Mouse (Mus musculus): ENCODE results near the gene B2m.
"Not testable (repeated sequence)": the region's sequence is repeated elsewhere in the genome, so short reads cannot be mapped to it uniquely, and the experiment has no call there.

Gene B2m

GRCm38 (mm10) chr2:122147508-122148241, at the start of gene B2m:
Gene B2m (plus strand): TSS chr2:122147686.
- DNase-seq (ENCODE audit: low read depth) = peak; percentile 95

GRCm38 (mm10) chr2:122097686-122098085, 49.8 kb upstream of the B2m start:
- DNase-seq (ENCODE audit: low read depth) = not testable (repeated sequence)

- DNase-seq (ENCODE audit: low read depth) = no peak
These were observed 45.4 kb upstream of the B2m start for GRCm38 (mm10) chr2:122102070-122102469.

GRCm38 (mm10) chr2:122108101-122108500, 39.4 kb upstream of the B2m start:
- no peak for DNase-seq (ENCODE audit: low read depth)

- no peak for DNase-seq (ENCODE audit: low read depth)
These were observed 37.8 kb upstream of the B2m start for GRCm38 (mm10) chr2:122109714-122110113.

- DNase-seq (ENCODE audit: low read depth) = no peak
These were observed 30.6 kb upstream of the B2m start for GRCm38 (mm10) chr2:122116888-122117287.

GRCm38 (mm10) chr2:122117961-122118958, 29.2 kb upstream of the B2m start, which contains the start of gene Spg11:
Gene Spg11 (minus strand): TSS chr2:122118386.
- peak; percentile 95 for DNase-seq (ENCODE audit: low read depth)

GRCm38 (mm10) chr2:122125680-122126572, 21.6 kb upstream of the B2m start:
- DNase-seq (ENCODE audit: low read depth) = peak; percentile 52

- no peak for DNase-seq (ENCODE audit: low read depth)
These were observed 20.6 kb upstream of the B2m start for GRCm38 (mm10) chr2:122126765-122127347.

- DNase-seq (ENCODE audit: low read depth) = no peak
These were observed 19.9 kb upstream of the B2m start for GRCm38 (mm10) chr2:122127635-122128034.

- DNase-seq (ENCODE audit: low read depth) = no peak
These were observed 15.4 kb upstream of the B2m start for GRCm38 (mm10) chr2:122132078-122132477.

GRCm38 (mm10) chr2:122132618-122133017, 14.9 kb upstream of the B2m start:
- DNase-seq (ENCODE audit: low read depth) = no peak

- peak; percentile 82 for DNase-seq (ENCODE audit: low read depth)
These were observed 9.5 kb upstream of the B2m start for GRCm38 (mm10) chr2:122137839-122138465.

GRCm38 (mm10) chr2:122140815-122141214, 6.7 kb upstream of the B2m start:
- DNase-seq (ENCODE audit: low read depth) = no peak

GRCm38 (mm10) chr2:122141332-122141967, 6.0 kb upstream of the B2m start:
- DNase-seq (ENCODE audit: low read depth) = no peak

GRCm38 (mm10) chr2:122143111-122143510, 4.4 kb upstream of the B2m start:
- DNase-seq (ENCODE audit: low read depth) = no peak

- DNase-seq (ENCODE audit: low read depth) = no peak
These were observed 1.7 kb upstream of the B2m start for GRCm38 (mm10) chr2:122145756-122146155.

- DNase-seq (ENCODE audit: low read depth) = no peak
These were observed 799 bp upstream of the B2m start for GRCm38 (mm10) chr2:122146687-122147086.

- no peak for DNase-seq (ENCODE audit: low read depth)
These were observed 894 bp downstream of the B2m start for GRCm38 (mm10) chr2:122148242-122148917.

- DNase-seq (ENCODE audit: low read depth) = no peak
These were observed 1.8 kb downstream of the B2m start for GRCm38 (mm10) chr2:122149316-122149715.
